ENCODE assay signal across 8 mouse cellular contexts in genomic region chr7:4149209-4150054, GRCm38 (mm10). TPM values are rescaled to one million over a fixed set of nuclear protein-coding genes. Genes with fewer than 3 reads are reported as not detected.
DNase-seq lines count a peak whose midpoint lies in the region; ATAC-seq and TF ChIP-seq lines count a peak whose summit lies in the region.

No protein-coding gene starts in this region.

- H3K4me2 ChIP-seq in embryonic facial prominence, embryonic 13.5 days = peak overlapping the region; percentile 85
- H3K4me2 ChIP-seq in limb, embryonic 15.5 days = peak overlapping the region; percentile 79
- peak overlapping the region; percentile 80 for H3K4me2 ChIP-seq in midbrain, postnatal 0 days (ENCODE audit: low read depth, low read length, poor library complexity, severe bottlenecking)

- peak overlapping the region; percentile 67 for H3K4me3 ChIP-seq in embryonic facial prominence, embryonic 13.5 days
- peak overlapping the region; percentile 71 for H3K4me3 ChIP-seq in limb, embryonic 15.5 days
- H3K4me3 ChIP-seq in midbrain, postnatal 0 days (ENCODE audit: low read depth, low read length) = peak overlapping the region; percentile 74

- peaks cover 11% of the 10 kb centered on the region for H3K27me3 ChIP-seq in embryonic facial prominence, embryonic 13.5 days
- peaks cover 6% of the 10 kb centered on the region; the same call in 1 of the 2 replicates for H3K27me3 ChIP-seq in limb, embryonic 15.5 days
- peaks cover 5% of the 10 kb centered on the region; the same call in 1 of the 2 replicates for H3K27me3 ChIP-seq in midbrain, postnatal 0 days (ENCODE audit: insufficient read depth, low read length)

- under 1% methylated on average over 64 of the region's 64 CpGs for WGBS in embryonic facial prominence, embryonic 13.5 days
- 1% methylated on average over 64 of the region's 64 CpGs for WGBS in limb, embryonic 15.5 days
- under 1% methylated on average over 64 of the region's 64 CpGs for WGBS in midbrain, postnatal 0 days

- peak overlapping the region; percentile 92 for H3K27ac ChIP-seq in embryonic facial prominence, embryonic 13.5 days
- peak overlapping the region; percentile 98 for H3K27ac ChIP-seq in limb, embryonic 15.5 days
- peak overlapping the region; percentile 94 for H3K27ac ChIP-seq in midbrain, postnatal 0 days (ENCODE audit: low read depth, low read length)

- peak; percentile 67 for ATAC-seq in embryonic facial prominence, embryonic 13.5 days (ENCODE audit: insufficient number of reproducible peaks, insufficient read depth, low FRiP score, low TSS enrichment, low read depth)
- ATAC-seq in limb, embryonic 15.5 days (ENCODE audit: insufficient number of reproducible peaks, low FRiP score, low TSS enrichment, low read depth) = peak; percentile 70
- ATAC-seq in midbrain, postnatal 0 days (ENCODE audit: low FRiP score) = peak; percentile 79

- peak; percentile 91 for DNase-seq in 3T3-L1 (ENCODE audit: low read depth, low spot score)
- DNase-seq in adrenal gland, postnatal 36 days = peak; percentile 87 to 88
- peak; percentile 84 for DNase-seq in heart, adult 8-10 months (ENCODE audit: low spot score)
- DNase-seq in kidney, adult 9 months = peak; percentile 85
- peak; percentile 83 for DNase-seq in midbrain, postnatal 0 days (ENCODE audit: low spot score)
- DNase-seq in spleen, postnatal 14 days (ENCODE audit: low spot score in 2 of 2) = peak; percentile 42 to 60

- TF ChIP-seq CTCF in midbrain, postnatal 0 days (IDR thresholded peaks at IDR 0.05) = no peak

- peak overlapping the region; percentile 83 for H3K9ac ChIP-seq in embryonic facial prominence, embryonic 13.5 days
- H3K9ac ChIP-seq in limb, embryonic 15.5 days = peak overlapping the region; percentile 82
- H3K9ac ChIP-seq in midbrain, postnatal 0 days (replicated peaks; ENCODE audit: low read length, poor library complexity, severe bottlenecking) = peak overlapping the region; percentile 84

- peaks cover 29% of the 10 kb centered on the region for H3K4me1 ChIP-seq in embryonic facial prominence, embryonic 13.5 days
- peaks cover 37% of the 10 kb centered on the region for H3K4me1 ChIP-seq in limb, embryonic 15.5 days
- no peaks in the 10 kb centered on the region for H3K4me1 ChIP-seq in midbrain, postnatal 0 days (ENCODE audit: insufficient read depth, low read length)

- H3K9me3 ChIP-seq in embryonic facial prominence, embryonic 13.5 days = no peaks in the 10 kb centered on the region
- no peaks in the 10 kb centered on the region for H3K9me3 ChIP-seq in limb, embryonic 15.5 days
- no peaks in the 10 kb centered on the region for H3K9me3 ChIP-seq in midbrain, postnatal 0 days (ENCODE audit: low read length)

- peaks cover 48% of the 10 kb centered on the region for H3K36me3 ChIP-seq in embryonic facial prominence, embryonic 13.5 days
- H3K36me3 ChIP-seq in limb, embryonic 15.5 days = peaks cover 41% of the 10 kb centered on the region
- peaks cover 23% of the 10 kb centered on the region for H3K36me3 ChIP-seq in midbrain, postnatal 0 days (ENCODE audit: insufficient read depth, low read length)

RNA-seq across cellular contexts. Expression of gene Leng9, which starts 0.7 kb away (rescaled TPM):
- total RNA-seq in adrenal gland, postnatal 36 days (2021) = 10 to 100 TPM; 11.4 to 17.6 TPM
- polyA plus RNA-seq in embryonic facial prominence, embryonic 13.5 days (2015; fragmentation: Nextera tagmentation; extraction: Ambion mirVana) = 4.6 and 5.4 TPM in 2 replicates
- 1 to 10 TPM; 2.8 to 3.7 (median 3.6) TPM for total RNA-seq in heart, adult 8-10 months (2022)
- polyA plus RNA-seq in limb, embryonic 15.5 days (2015; fragmentation: Nextera tagmentation; extraction: Ambion mirVana) = 5.4 and 6.2 TPM in 2 replicates
- total RNA-seq in midbrain, postnatal 0 days (2014; rRNA removed) = 3.3 and 4.9 TPM in 2 replicates
- 4.7 and 5.3 TPM in 2 replicates for polyA plus RNA-seq in midbrain, postnatal 0 days (2015; fragmentation: Nextera tagmentation; extraction: Ambion mirVana)

RNA-seq across cellular contexts. Expression of gene Leng8, which starts 12.6 kb away (rescaled TPM):
- total RNA-seq in adrenal gland, postnatal 36 days (2021) = 10 to 100 TPM; 70.0 to 88.7 TPM
- 66.7 and 67.8 TPM in 2 replicates for polyA plus RNA-seq in embryonic facial prominence, embryonic 13.5 days (2015; fragmentation: Nextera tagmentation; extraction: Ambion mirVana)
- 10 to 100 TPM; 27.1 to 49.5 (median 38.6) TPM for total RNA-seq in heart, adult 8-10 months (2022)
- polyA plus RNA-seq in limb, embryonic 15.5 days (2015; fragmentation: Nextera tagmentation; extraction: Ambion mirVana) = 56.7 and 57.3 TPM in 2 replicates
- total RNA-seq in midbrain, postnatal 0 days (2014; rRNA removed) = 176 and 253 TPM in 2 replicates
- polyA plus RNA-seq in midbrain, postnatal 0 days (2015; fragmentation: Nextera tagmentation; extraction: Ambion mirVana) = 52.7 and 64.1 TPM in 2 replicates

RNA-seq across cellular contexts. Expression of gene Cdc42ep5, which starts 15.2 kb away (rescaled TPM):
- 10 to 100 TPM; 35.5 to 48.5 TPM for total RNA-seq in adrenal gland, postnatal 36 days (2021)
- polyA plus RNA-seq in embryonic facial prominence, embryonic 13.5 days (2015; fragmentation: Nextera tagmentation; extraction: Ambion mirVana) = 66.7 and 71.0 TPM in 2 replicates
- total RNA-seq in heart, adult 8-10 months (2022) = 1 to 10 TPM; 3.8 to 7.5 (median 4.6) TPM
- 80.6 and 82.3 TPM in 2 replicates for polyA plus RNA-seq in limb, embryonic 15.5 days (2015; fragmentation: Nextera tagmentation; extraction: Ambion mirVana)
- 6.6 and 9.7 TPM in 2 replicates for total RNA-seq in midbrain, postnatal 0 days (2014; rRNA removed)
- 8.3 and 8.5 TPM in 2 replicates for polyA plus RNA-seq in midbrain, postnatal 0 days (2015; fragmentation: Nextera tagmentation; extraction: Ambion mirVana)

RNA-seq across cellular contexts. Expression of gene Ttyh1, which starts 30.2 kb away (rescaled TPM):
- total RNA-seq in adrenal gland, postnatal 36 days (2021) = 1 to 10 TPM; 1.9 to 3.5 TPM
- polyA plus RNA-seq in embryonic facial prominence, embryonic 13.5 days (2015; fragmentation: Nextera tagmentation; extraction: Ambion mirVana) = 3.7 and 5.9 TPM in 2 replicates
- total RNA-seq in heart, adult 8-10 months (2022) = 1 to 10 TPM in 2 of 4 experiments, under 1 TPM in 2; 0.79 to 1.7 (median 0.95) TPM
- 2.6 and 3.3 TPM in 2 replicates for polyA plus RNA-seq in limb, embryonic 15.5 days (2015; fragmentation: Nextera tagmentation; extraction: Ambion mirVana)
- total RNA-seq in midbrain, postnatal 0 days (2014; rRNA removed) = 433 and 742 TPM in 2 replicates
- polyA plus RNA-seq in midbrain, postnatal 0 days (2015; fragmentation: Nextera tagmentation; extraction: Ambion mirVana) = 186 and 226 TPM in 2 replicates

Comparison
In these comparisons a context has a peak if more than half of its experiments do, and no peak if none do; other contexts are left out.
1. Peak in every context shown above with its lines: DNase-seq, ATAC-seq, H3K4me3 ChIP-seq and H3K27ac ChIP-seq.